Mouse (Mus musculus): ENCODE measurements at regions not wholly inside any gene's neighbourhood (a gene's known extent, or its start where the extent isn't known, plus 50 kb on each side); places are given as distances from the start of the nearest gene placed in this dataset.

- no peak for TF ChIP-seq POLR2A (IDR thresholded peaks at IDR 0.05; ENCODE audit: low read depth, low read length)
- no peak for TF ChIP-seq CTCF (IDR thresholded peaks at IDR 0.05; ENCODE audit: borderline replicate concordance, insufficient read depth, low read length)
These were observed 273.6 kb downstream of the Cd47 start for GRCm38 (mm10) chr16:50073979-50074378.
